10 mouse cellular contexts compared by ENCODE assay signal in genomic region chr19:14692183-14692582, GRCm38 (mm10).
A peak's percentile ranks its signal among the peaks of the same experiment; 100 is the strongest.
DNase-seq lines count a peak whose midpoint lies in the region; ATAC-seq and TF ChIP-seq lines count a peak whose summit lies in the region.
"Had no signal": no experiment of that assay in that cellular context is flagged by ENCODE, and none has a peak within 500 bp of the region (broad histone marks: within the 10 kb centered on the region; RNA-seq: fewer than 3 reads in every experiment).

No protein-coding gene starts in this region.

- H3K9ac ChIP-seq in kidney, embryonic 15.5 days: no peak overlapping the region
- H3K9ac ChIP-seq in hindbrain, embryonic 11.5 days (ENCODE audit: low read depth, low read length): no peak overlapping the region
- H3K9ac ChIP-seq: hindbrain, embryonic 15.5 days; lung, embryonic 15.5 days had no signal

- H3K27ac ChIP-seq in kidney, embryonic 15.5 days: no peak overlapping the region
- H3K27ac ChIP-seq in thymus, adult 2 months (ENCODE audit: control insufficient read depth, insufficient read depth, low read length): no peak overlapping the region
- H3K27ac ChIP-seq in hindbrain, embryonic 11.5 days (ENCODE audit: low read depth, low read length): no peak overlapping the region
- H3K27ac ChIP-seq: hindbrain, embryonic 15.5 days; lung, embryonic 15.5 days had no signal

- no peak for TF ChIP-seq CTCF in thymus, adult 2 months (IDR thresholded peaks at IDR 0.05; ENCODE audit: borderline replicate concordance, control insufficient read depth, extremely low read depth, insufficient read depth, low read length, poor library complexity)

- no peaks in the 10 kb centered on the region for H3K9me3 ChIP-seq in kidney, embryonic 15.5 days (replicated peaks)
- no peaks in the 10 kb centered on the region for H3K9me3 ChIP-seq in hindbrain, embryonic 11.5 days (ENCODE audit: control insufficient read depth, low read length)
- H3K9me3 ChIP-seq: hindbrain, embryonic 15.5 days; lung, embryonic 15.5 days had no signal

- intact Hi-C loops in left cerebral cortex, postnatal 4 days (cut with DNase I): no loop called here

- H3K4me3 ChIP-seq in kidney, embryonic 15.5 days (replicated peaks): no peak overlapping the region
- no peak overlapping the region for H3K4me3 ChIP-seq in thymus, adult 2 months (ENCODE audit: control insufficient read depth, insufficient read depth, low read length)
- H3K4me3 ChIP-seq in hindbrain, embryonic 11.5 days (ENCODE audit: low read depth, low read length): no peak overlapping the region
- H3K4me3 ChIP-seq: hindbrain, embryonic 15.5 days; lung, embryonic 15.5 days had no signal

- no peak overlapping the region for H3K4me2 ChIP-seq in kidney, embryonic 15.5 days
- no peak overlapping the region for H3K4me2 ChIP-seq in hindbrain, embryonic 11.5 days (replicated peaks; ENCODE audit: low read depth, low read length)
- H3K4me2 ChIP-seq: hindbrain, embryonic 15.5 days; lung, embryonic 15.5 days had no signal

- ATAC-seq in kidney, embryonic 15.5 days (replicated peaks; ENCODE audit: low FRiP score): no peak
- no peak for ATAC-seq in hindbrain, embryonic 11.5 days (ENCODE audit: low FRiP score)

- DNase-seq in kidney, adult 18-20 months: peak; percentile 17
- peak; percentile 39 for DNase-seq in R1 (ENCODE audit: low read depth, low spot score)
- peak; percentile 33 for DNase-seq in kidney, postnatal 10 days
- DNase-seq in thymus, adult 2 months: peak; percentile 34
- no peak for DNase-seq in embryo, embryonic 9.5 days (ENCODE audit: extremely low spot score)
- DNase-seq in hindbrain, embryonic 11.5 days (ENCODE audit: low spot score): no peak
- DNase-seq in left cerebral cortex, postnatal 4 days: no peak

- H3K36me3 ChIP-seq in kidney, embryonic 15.5 days: no peaks in the 10 kb centered on the region
- H3K36me3 ChIP-seq in thymus, adult 2 months (ENCODE audit: control insufficient read depth, insufficient read depth, low read length): no peaks in the 10 kb centered on the region
- no peaks in the 10 kb centered on the region for H3K36me3 ChIP-seq in hindbrain, embryonic 11.5 days (ENCODE audit: control insufficient read depth, insufficient read depth, low read length)
- H3K36me3 ChIP-seq: hindbrain, embryonic 15.5 days; lung, embryonic 15.5 days had no signal

- H3K27me3 ChIP-seq in kidney, embryonic 15.5 days: no peaks in the 10 kb centered on the region
- no peaks in the 10 kb centered on the region for H3K27me3 ChIP-seq in thymus, adult 2 months (ENCODE audit: control insufficient read depth, insufficient read depth, low read length)
- no peaks in the 10 kb centered on the region for H3K27me3 ChIP-seq in hindbrain, embryonic 11.5 days (ENCODE audit: control insufficient read depth, insufficient read depth, low read length)
- H3K27me3 ChIP-seq: hindbrain, embryonic 15.5 days; lung, embryonic 15.5 days had no signal

- H3K4me1 ChIP-seq in kidney, embryonic 15.5 days: no peaks in the 10 kb centered on the region
- no peaks in the 10 kb centered on the region for H3K4me1 ChIP-seq in thymus, adult 2 months (replicated peaks; ENCODE audit: control insufficient read depth, insufficient read depth, low read length)
- no peaks in the 10 kb centered on the region for H3K4me1 ChIP-seq in hindbrain, embryonic 11.5 days (replicated peaks; ENCODE audit: control insufficient read depth, insufficient read depth, low read length)
- H3K4me1 ChIP-seq: hindbrain, embryonic 15.5 days; lung, embryonic 15.5 days had no signal

- TF ChIP-seq POLR2A in thymus, adult 2 months (IDR thresholded peaks at IDR 0.05; ENCODE audit: control insufficient read depth, extremely low read depth, insufficient read depth, low read length, poor library complexity): no peak

Comparison
In these comparisons a context has a peak if more than half of its experiments do, and no peak if none do; other contexts are left out.
1. DNase-seq: peak in kidney, adult 18-20 months (single experiment), R1 (single experiment), kidney, postnatal 10 days (single experiment) and thymus, adult 2 months (single experiment); none in embryo, embryonic 9.5 days (single experiment), hindbrain, embryonic 11.5 days (single experiment) and left cerebral cortex, postnatal 4 days (single experiment).